Mouse (Mus musculus) testis, adult 2 months (tissue): ENCODE data around the gene Cct8.
"Not testable (repeated sequence)": the region's sequence is repeated elsewhere in the genome, so short reads cannot be mapped to it uniquely, and the experiment has no call there.

Source experiments
- CTCF ChIP-seq: fragments of 200-500 bp; IDR thresholded peaks from 2 replicates; pipeline ENCODE4 v1.5.1; 2012; ENCODE audit warnings: low read depth, mild to moderate bottlenecking, inconsistent platforms, low read length, moderate library complexity; ENCODE audit not compliant: control insufficient read depth, insufficient read depth, insufficient replicate concordance
- POLR2A ChIP-seq: fragments of 200-500 bp; IDR thresholded peaks from 2 replicates; pipeline ENCODE4 v1.6.1; 2012; ENCODE audit warnings: low read depth, mild to moderate bottlenecking, inconsistent platforms, low read length, moderate library complexity; ENCODE audit not compliant: control insufficient read depth

- TF ChIP-seq POLR2A, CTCF: not testable (repeated sequence)
Observed at GRCm38 (mm10) chr16:87492191-87492792, 3.4 kb downstream of the Cct8 start.
